Mouse (Mus musculus) cerebellum, adult 11 months (tissue): ENCODE data around the gene Babam2.

Experiments
- DNase-seq: peaks from one replicate; pipeline ENCODE4 v3.0.0; 2022

The Babam2 gene

GRCm38 (mm10) chr5:31899901-31900300, 202.4 kb downstream of the Babam2 start:
- no peak for DNase-seq

GRCm38 (mm10) chr5:31902144-31902543, 204.7 kb downstream of the Babam2 start:
- DNase-seq: no peak

GRCm38 (mm10) chr5:31902891-31903290, 205.4 kb downstream of the Babam2 start:
- DNase-seq: no peak

- DNase-seq: no peak
Measured at GRCm38 (mm10) chr5:31904968-31905683, 207.6 kb downstream of the Babam2 start.

GRCm38 (mm10) chr5:31905808-31906207, 208.3 kb downstream of the Babam2 start:
- no peak for DNase-seq

- no peak for DNase-seq
Measured at GRCm38 (mm10) chr5:31906286-31906951, 208.9 kb downstream of the Babam2 start.

GRCm38 (mm10) chr5:31907959-31908358, 210.5 kb downstream of the Babam2 start:
- DNase-seq: no peak

- DNase-seq: no peak
Measured at GRCm38 (mm10) chr5:31908818-31909217, 211.3 kb downstream of the Babam2 start.

GRCm38 (mm10) chr5:31916241-31916640, 218.8 kb downstream of the Babam2 start:
- no peak for DNase-seq

- DNase-seq: no peak
Measured at GRCm38 (mm10) chr5:31918566-31918965, 221.1 kb downstream of the Babam2 start.

GRCm38 (mm10) chr5:31920129-31920528, 222.6 kb downstream of the Babam2 start:
- no peak for DNase-seq

- no peak for DNase-seq
Measured at GRCm38 (mm10) chr5:31920890-31921289, 223.4 kb downstream of the Babam2 start.

GRCm38 (mm10) chr5:31924075-31924474, 226.6 kb downstream of the Babam2 start:
- no peak for DNase-seq

GRCm38 (mm10) chr5:31926551-31926950, 229.1 kb downstream of the Babam2 start:
- DNase-seq: no peak

- DNase-seq: no peak
Measured at GRCm38 (mm10) chr5:31929007-31929406, 231.5 kb downstream of the Babam2 start.

GRCm38 (mm10) chr5:31931127-31931625, 233.7 kb downstream of the Babam2 start:
- no peak for DNase-seq

GRCm38 (mm10) chr5:31931637-31932036, 234.2 kb downstream of the Babam2 start:
- DNase-seq: no peak

- DNase-seq: no peak
Measured at GRCm38 (mm10) chr5:31933296-31933695, 235.8 kb downstream of the Babam2 start.

- no peak for DNase-seq
Measured at GRCm38 (mm10) chr5:31934397-31934796, 236.9 kb downstream of the Babam2 start.

GRCm38 (mm10) chr5:31935936-31936335, 238.5 kb downstream of the Babam2 start:
- DNase-seq: no peak

GRCm38 (mm10) chr5:31936523-31936922, 239.0 kb downstream of the Babam2 start:
- DNase-seq: no peak

- DNase-seq: no peak
Measured at GRCm38 (mm10) chr5:31940876-31941275, 243.4 kb downstream of the Babam2 start.

GRCm38 (mm10) chr5:31947185-31947584, 249.7 kb downstream of the Babam2 start:
- no peak for DNase-seq

GRCm38 (mm10) chr5:31949389-31949788, 251.9 kb downstream of the Babam2 start:
- no peak for DNase-seq
